Mouse (Mus musculus): ENCODE measurements around the gene Tnfsf13.
A peak's percentile ranks its signal among the peaks of the same experiment; 100 is the strongest.

The Tnfsf13 gene

DNA sequence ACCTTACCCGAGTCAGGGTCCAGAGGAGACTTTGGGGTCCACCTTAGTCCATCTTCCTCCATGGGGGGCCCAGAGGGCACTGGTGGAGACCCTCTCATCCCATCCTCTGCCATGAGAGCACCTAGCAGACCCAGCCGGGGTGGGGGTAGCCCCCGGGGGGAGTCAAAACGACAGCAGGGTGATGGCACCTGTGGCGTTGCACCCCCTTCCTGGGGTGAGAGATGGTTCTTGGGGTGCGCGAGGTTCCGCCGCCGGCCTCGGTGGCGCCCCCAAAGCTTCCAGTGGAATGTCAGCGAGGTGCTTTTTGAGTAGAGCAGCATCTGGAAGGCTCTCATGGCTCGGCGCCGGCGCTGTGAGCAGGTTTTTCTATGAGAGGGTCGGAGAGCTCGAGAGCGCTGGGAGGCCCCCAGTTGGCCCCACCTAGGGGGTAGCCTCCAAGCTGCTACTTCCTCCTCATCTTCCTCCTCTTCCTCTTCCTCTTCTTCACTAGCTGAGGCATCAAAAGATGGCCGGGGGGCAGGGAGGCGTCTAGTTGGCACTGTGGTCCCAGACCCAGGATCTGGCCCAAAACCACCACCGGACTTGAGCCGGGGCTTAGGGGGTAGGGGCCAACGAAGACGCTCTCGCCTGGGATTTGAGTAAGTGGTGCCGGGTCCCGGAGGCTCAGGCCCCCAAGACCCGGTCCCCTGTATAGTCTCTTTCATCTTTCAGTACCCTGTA lies 5.3 kb downstream of the Tnfsf13 start:
- DNase-seq (ENCODE audit: low spot score): no peak

DNA sequence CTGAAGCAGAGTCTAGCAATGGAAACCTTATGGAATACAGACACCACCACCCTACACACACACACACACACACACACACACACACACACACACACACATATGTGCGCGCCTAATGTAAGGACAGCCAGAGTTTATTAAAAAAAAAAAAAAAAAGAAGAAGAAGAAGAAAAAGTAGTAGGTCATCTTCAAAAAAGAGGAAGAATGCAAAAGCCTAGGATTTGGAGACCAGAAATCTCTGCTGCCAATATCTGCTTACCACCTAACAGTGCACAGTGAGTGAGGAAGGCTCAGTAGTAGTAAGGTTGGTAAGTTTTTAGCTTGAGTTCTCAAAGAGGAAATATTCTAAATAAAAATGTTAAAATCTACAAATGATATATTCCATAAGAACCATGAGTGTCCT lies 6.4 kb downstream of the Tnfsf13 start:
- DNase-seq (ENCODE audit: low spot score): no peak

DNA sequence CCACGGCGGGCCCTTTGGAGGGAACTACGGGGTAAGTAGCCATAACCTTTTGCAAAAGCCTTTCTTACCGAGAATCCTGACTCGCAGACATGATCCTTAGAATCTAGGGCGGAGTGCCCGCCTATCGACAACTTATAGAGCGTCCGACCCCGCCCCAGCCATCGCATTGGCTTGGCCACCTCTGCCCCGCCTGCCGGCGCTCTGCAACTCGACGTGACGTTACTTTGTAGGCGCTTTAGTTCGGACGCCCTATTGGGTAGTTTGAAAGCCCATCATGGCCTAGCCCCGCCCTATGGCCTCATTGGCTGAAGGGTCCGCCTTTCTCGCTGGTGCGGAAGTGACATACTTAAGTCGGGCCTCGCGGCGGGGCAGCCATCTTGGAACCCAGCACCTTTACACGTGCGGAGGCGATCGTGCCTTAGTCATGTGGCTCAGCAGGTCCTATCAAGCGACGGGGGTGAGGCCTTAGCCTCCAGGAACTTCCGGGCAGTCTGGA lies 13.3 kb downstream of the Tnfsf13 start, which contains the start of gene Eif4a1:
Gene Eif4a1, minus strand, starts transcription at position 213 of the 496 bp plus-strand sequence.
- DNase-seq (ENCODE audit: low spot score): peak; percentile 100

DNA sequence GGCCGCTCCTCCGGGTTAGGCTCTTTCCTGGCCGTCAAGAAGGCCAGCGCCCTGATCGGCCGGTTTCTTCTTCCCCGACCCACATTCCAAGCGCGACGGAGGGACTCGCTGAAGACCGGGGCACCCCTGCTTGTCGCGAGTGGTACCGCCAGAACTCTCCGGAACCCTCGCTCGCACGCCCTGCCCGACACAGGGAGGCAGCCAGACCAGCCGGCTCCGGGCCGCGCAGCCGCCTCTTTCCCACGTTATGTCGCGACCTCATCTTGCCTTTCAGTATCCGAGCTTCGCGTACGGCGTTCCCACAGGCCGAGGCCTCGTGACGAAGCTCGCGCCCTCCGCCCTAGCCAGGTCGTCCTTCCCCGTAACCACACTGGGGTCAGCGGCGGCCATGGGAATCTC lies 13.9 kb downstream of the Tnfsf13 start:
- DNase-seq (ENCODE audit: low spot score): no peak

DNA sequence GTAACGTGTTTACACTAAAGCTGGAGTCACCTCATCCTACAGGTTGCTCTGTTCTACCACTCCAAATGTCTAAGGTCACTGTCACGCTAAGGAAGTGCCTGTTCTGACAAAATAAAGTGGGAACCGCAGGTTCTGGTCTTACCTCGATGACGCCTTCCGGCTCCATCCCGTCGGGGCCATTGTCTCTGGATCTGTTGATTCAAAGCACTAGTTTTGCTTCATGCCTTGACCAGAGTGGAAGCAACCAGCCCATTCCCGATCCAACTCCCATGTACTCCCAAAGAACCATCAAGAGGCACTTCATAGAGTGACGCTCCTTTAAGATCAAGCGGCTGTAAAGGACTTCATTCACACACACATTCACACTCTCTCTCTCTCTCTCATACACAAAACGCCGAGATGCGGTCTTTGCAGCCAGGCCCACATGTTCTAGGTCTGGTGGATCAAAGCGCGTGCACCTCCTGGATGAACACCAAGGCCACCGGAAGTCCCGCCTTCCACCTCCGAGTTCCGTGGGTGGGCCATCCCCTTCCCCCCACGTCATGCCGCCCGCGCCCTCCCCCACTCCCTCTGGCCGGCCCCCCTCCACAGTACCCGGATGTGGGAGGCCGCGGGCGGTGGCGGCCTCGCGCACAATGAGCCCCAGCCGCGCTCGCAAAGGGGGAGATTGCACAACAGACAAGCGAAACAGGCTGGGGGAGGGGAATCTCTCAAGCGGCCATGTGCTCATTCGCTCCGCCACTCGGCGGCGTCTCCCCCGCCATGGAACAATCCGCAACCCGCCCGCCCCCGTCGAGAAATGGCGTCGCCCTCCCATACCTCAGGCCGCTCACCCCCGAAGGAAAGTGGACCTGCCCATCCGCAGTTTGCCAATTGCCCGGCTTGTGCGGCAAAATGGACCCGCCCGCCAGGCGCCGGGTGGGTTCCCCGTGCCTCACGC lies 14.5 kb downstream of the Tnfsf13 start:
- DNase-seq (ENCODE audit: low spot score): peak; percentile 90

DNA sequence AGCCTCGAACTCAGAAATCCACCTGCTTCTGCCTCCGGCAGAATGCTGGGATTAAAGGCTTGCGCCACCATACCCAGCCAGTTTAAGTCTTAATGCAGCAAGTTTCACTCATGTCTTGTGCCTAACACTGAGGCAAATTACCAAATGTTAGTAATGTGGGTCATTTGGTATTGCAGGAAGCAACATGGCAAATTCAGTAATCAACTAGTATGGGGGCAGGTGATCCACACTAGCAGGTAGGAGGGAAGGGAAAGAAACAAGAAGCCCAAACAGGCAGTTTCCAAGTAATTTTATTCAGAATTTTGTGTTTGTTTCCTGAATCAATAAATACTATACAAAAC lies 18.9 kb downstream of the Tnfsf13 start:
- DNase-seq (ENCODE audit: low spot score): no peak

DNA sequence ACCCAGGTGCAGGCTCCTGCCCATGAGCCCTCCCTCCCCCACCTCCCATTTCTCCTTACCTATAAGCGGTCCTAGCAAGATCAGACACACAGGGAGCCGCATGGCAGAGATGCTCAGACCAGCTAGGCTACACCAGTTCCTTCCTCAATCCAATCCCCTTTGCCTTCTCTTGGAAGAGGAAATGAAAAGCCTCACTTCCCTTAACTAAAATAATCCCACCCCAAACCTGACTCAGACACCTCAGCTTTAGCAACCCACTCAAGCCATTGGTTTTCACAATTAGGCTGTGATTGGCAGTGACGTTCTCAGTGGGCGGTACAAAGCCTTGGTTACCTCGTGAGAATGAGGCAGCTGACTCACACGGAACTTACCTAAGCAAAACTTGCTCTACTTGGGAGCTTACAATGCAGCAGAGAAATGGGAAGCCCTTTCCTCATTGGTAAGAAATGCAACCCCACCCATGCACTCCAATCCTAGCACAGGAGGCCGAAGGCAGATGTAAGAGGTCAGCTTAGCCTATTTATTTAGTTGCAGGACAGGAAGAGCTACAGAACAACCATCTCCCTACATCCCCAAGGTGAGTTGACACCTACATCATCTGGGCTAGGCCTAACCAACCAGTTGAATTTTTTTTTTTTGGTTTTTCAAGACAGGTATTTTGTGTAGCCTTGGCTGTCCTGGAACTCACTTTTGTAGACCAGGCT lies 19.5 kb downstream of the Tnfsf13 start, which contains the start of gene Cd68:
Gene Cd68, minus strand, starts transcription at position 193 of the 704 bp plus-strand sequence.
- DNase-seq (ENCODE audit: low spot score): no peak

DNA sequence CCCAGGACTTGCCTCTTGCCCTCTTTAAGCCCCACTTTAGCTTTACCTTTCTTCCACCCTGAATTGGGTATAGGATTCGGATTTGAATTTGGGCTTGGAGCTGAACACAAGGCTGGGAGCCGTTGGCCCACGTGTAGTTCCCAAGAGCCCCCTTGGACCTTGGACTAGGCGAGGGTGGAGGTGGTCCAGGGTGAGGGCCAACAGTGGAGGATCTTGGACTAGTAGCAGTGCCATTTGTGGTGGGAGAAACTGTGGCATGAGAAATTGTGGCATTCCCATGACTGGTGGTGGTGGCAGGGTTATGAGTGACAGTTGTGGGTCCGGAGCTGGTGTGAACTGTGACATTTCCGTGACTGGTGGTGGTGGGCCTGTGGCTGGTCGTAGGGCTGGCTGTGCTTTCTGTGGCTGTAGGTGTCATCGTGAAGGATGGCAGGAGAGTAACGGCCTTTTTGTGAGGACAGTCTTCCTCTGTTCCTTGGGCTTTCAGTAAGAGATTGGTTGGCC lies 20.1 kb downstream of the Tnfsf13 start:
- no peak for DNase-seq (ENCODE audit: low spot score)

DNA sequence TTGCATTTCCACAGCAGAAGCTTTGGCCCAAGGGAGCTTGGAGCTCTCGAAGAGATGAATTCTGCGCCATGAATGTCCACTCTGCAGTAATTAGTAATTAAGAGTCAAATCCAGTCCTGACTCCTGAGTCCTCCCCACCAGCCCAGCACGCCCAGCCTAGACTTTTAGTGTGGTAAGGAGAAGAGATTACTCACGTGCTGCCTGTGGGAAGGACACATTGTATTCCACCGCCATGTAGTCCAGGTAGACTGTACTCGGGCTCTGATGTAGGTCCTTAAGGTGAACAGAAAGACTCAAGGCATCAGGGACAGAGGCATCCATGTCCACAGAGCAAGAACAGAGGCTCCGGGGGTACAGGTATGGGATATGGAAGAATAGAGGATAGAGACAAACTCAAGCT lies 20.7 kb downstream of the Tnfsf13 start:
- DNase-seq (ENCODE audit: low spot score): no peak

DNA sequence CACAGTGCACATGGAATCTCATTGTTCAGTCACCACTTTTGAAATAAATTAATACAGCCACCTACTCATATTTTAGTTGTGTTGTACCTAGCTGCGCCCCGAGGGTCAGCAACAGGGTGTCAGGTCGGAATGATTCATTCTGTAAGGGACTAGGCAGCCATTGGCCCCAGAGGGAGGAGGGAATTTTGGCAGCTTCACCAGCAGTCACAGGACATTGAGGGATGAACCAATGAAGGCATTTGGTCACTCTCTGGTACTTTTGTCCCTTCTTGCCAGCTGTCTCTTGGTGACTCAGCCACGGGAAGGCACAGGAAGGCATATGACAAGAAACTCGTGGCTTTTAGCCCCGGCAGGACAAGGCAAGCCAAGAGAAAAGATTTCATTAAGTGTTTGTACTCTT lies 21.8 kb downstream of the Tnfsf13 start:
- DNase-seq (ENCODE audit: low spot score): no peak

DNA sequence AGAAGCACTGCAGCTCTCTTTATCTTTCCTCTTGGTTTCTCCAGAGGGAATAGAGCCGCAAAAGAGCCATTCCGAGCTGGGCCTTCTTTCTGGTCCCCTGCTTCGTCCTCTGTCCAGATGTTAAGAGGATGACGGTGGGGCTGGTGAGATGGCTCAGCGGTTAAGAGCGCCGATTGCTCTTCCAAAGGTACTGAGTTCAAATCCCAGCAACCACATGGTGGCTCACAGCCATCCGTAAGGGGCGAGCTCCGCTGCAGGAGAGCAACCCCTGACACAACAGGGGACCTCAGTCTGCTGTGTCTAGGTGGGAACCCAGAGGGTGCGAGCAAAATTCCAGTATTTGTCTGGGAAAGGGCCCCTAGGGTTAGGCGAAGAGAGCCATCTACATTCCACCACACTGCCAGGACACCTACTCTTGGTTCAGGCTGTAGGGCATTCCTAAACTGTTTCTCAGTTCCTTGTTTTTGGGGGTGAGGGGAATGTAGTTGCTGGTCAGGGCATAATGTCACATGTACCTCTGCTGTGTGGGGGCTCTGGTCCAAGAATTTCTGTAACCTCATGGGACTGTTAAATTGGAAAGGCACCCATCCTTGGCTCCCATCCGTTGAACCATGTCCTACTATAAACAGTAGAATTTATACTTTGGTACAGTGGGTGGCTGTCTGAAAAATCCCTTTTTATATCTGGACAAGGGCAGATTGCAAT lies 22.5 kb downstream of the Tnfsf13 start:
- DNase-seq (ENCODE audit: low spot score): no peak

DNA sequence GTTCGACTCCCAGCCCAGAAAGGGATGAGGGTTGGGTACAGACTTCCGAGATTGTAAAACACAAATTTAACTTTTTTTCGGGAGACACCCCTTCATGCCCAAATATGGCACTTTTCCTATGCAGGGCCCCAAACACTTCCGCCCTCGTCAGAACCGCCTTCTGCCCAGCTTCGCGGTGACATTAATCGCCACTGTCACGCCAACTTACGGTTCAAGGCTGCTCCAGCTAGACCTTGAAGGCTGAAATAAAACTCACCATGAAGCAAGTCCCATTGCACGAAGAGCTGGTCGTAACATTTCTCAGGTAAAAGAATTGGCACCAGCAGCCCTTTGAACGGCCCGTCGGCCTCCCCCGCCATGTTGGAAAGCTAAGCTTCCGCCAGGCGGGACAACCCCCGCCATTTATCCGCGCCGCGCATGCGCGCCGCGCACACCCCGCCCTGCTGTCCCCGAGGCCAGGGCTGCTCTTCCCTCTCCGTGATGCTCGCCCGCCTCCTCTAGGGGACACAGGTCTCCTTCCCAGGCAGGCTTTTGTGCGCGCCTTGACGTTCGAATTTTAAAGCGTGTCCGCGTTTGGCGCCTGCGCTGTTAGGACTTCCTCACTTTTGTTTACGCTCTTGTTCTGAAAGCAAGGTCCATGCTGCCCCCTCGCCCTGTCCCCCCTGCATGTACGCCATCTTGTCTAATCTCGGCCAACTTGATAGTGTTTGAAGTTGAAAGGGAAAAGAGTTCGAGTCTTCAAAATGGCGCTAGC lies 23.2 kb downstream of the Tnfsf13 start, which contains the start of gene Mpdu1:
Gene Mpdu1, minus strand, starts transcription at position 430 of the 754 bp plus-strand sequence.
- DNase-seq (ENCODE audit: low spot score): peak; percentile 78

DNA sequence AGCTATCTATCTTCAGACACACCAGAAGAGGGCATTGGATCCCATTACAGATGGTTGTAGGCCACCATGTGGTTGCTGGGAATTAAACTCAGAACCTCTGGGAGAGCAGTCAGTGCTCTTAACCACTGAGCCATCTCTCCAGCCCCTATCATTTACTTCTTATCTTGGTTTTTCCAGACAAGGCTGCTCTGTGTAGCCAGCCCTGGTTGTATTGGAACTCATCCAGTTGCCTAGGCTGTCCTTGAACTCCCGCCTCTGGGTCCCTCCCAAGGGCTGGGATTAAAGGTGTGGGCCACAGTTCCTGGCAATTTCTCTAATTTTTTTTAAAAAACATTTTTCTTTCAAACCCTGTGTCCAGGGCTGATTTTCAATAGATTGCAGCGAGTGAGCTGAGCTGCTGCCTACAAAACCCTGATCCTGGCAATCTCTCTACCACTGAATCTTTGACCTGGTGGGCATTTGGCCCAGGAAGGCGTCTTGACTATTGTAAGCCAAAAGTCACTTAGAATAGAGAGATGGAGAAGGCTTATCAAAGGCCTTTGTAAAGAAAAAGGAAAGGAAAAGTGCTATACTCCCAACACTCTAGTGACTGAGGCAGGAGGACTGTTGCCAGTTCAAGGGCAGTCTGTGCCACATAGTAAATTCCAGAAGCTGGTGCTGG lies 24.2 kb downstream of the Tnfsf13 start:
- no peak for DNase-seq (ENCODE audit: low spot score)

DNA sequence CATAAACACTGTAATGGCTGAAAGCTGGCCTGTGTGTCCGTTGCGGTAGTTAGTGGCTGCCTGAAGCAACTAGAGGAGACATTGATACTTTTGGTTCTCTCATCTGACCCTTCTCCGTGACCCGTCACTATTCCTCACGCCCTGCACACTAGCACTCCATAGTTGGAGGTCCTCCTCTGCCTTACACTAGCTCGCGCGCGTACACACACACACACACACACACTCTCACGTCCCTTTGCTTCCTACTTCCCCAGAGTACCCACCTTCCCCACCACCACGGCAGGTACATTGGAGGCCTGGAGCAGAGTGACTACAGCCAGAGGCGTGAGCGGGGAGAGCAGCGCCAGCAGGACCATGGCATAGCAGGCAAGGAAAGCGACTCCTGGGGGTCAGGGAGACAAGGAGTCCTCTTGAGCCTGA lies 28.1 kb downstream of the Tnfsf13 start:
- DNase-seq (ENCODE audit: low spot score): no peak

DNA sequence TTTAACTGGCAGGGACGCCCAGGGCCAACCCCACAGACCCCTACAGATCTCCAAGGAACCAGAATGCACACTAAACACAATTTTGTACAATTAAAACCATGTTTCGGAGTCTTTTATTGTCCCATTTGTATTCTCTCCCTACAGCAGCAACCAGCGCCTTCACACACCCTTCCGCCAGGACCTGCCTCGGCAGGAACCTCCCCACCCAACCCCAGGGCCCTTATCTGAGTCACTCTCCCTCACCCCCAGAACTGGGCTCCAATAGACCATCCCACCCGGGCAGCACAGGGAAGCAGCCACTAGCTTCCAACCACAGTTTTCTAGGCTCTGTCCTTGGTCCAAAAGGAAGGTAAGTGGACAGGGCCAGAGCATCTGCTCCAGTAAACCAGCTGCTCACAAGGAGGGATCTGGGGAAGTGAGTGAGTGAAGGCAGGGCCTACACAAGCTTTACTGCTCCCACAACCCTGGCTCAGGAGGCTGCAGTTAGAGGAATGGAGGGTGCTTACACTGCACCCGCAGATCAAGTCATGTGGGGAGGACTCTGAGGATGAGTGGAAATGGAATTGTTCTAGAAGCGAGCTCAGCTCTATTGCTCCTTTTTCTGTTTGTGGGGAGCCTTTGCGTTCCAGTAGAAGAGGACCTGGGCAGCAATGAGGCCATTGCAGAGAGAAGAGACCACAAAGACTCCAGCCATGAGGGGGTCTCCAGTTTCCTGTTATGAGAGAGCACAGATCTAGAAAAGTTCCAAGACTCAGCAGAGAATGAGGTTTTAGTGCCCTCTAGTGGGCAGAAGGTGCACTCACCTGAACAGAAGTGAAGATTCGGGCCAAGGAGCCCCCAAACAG lies 28.7 kb downstream of the Tnfsf13 start:
- DNase-seq (ENCODE audit: low spot score): no peak

DNA sequence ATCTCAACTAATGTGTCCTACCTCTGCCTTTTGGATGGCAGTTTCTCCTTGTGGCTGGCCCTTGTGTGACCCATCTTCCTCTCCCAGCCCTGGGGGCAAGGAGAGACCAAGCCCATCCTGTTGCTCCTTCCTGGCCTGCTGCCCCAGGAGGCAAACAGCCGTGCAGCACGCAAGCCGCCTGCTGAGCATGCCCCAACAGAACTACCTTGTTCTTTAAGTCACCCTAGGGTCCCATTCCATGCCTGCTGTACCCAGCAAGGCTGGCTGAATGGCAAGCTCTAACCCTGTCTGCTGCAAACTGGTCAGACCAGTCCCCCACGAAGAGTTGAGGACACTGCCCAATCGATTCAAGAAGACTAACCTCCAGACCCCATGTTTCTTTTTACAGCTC lies 29.5 kb downstream of the Tnfsf13 start:
- DNase-seq (ENCODE audit: low spot score): no peak

DNA sequence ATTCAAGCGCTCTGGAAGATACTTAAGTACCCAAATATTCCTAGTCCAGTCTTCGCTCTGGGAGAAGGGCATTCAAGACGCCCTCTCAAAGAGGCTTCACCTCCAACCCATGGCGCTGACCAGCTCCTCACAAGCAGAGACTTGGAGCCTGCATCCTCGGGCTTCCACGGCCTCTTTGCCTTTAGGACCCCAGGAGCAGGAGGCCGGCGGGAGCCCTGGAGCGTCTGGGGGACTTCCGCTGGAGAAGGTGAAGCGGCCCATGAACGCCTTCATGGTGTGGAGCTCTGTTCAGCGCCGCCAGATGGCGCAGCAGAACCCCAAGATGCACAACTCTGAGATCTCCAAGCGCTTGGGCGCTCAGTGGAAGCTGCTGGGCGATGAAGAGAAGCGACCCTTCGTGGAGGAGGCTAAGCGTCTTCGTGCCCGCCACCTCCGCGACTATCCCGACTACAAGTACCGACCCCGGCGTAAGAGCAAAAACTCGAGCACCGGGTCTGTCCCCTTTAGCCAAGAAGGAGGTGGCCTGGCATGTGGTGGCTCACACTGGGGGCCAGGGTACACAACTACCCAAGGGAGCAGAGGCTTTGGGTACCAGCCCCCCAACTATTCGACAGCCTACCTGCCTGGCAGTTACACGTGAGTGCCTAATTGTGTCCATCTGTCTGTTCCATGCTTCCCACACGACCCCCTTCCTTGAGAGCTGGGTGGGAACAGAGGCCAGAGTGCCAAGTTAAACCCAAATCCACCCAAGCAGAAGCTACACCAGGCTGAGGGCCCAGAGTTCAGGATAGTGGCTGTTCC lies 30.1 kb downstream of the Tnfsf13 start, which contains the start of gene Sox15:
Gene Sox15, plus strand, starts transcription at position 51 of the 801 bp plus-strand sequence.
- DNase-seq (ENCODE audit: low spot score): no peak

DNA sequence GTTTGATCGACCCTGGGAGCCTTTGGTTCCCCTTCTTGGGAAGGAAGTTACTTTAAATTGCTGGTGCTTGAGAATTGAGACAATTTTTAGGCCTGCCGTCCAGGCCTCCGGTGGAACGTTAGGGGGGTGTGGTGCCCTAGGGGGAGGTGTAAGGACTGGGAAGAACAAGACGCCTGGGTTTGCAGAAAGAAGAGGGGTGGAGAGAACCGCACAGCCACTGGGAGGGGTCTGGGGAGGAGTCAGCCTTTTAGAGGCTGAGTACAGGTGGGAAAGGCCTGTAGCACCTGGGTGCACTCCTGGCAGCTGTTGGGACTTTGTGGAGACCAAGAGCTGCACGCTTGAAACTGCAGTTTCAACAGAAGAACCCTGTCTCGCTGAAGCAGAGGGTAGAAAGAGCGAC lies 30.8 kb downstream of the Tnfsf13 start:
- no peak for DNase-seq (ENCODE audit: low spot score)

All from layer of hippocampus, adult 9-10 months (tissue).